Mouse (Mus musculus): ENCODE results near the gene Fry.

DNA sequence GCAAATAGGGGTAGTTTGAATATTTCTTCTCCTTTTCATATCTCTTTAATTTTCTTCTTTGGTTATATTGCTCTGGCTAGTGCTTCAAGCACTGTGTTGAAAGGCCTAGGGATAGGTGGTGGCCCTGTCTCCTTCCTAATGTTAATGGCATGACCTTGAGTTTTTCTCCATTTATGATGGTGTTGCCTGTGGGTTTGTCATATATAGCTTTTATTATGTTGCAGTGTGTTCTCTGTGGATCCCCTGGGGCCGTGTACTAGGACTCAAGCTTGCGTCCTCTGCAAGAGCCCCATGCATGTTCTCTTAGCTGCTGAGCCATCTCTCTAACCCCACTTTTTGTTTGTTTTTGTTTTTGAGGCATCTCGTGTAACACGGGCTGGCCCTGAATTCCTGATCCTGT lies 358.9 kb downstream of the Fry start:
- TF ChIP-seq CTCF (IDR thresholded peaks at IDR 0.05) = no peak
- no peak for TF ChIP-seq POLR2A (IDR thresholded peaks at IDR 0.05; ENCODE audit: insufficient read depth, low read depth, low read length)
